Mouse (Mus musculus): ENCODE measurements at regions not wholly inside any gene's neighbourhood (a gene's known extent, or its start where the extent isn't known, plus 50 kb on each side); places are given as distances from the start of the nearest gene placed in this dataset.

DNA sequence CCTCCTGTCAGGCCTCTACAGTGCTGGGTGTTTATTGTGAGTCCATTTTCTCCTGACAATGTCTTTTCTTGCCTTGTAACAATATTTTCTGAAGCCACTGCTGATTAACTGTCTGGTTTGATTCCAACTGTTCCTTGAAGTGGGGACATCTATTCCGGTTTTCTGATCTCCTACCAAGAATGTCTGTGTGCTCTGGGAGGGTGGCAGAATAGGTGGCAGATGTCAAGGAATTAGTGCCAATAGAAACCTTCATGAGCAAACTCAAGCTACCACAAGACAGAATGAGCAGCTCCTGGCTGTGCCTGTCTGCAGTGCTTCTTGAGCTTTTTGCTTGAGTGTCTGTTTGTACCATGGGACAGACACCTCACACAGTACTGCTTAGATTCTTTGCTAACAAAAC is 69.1 kb upstream of the Nectin3 start:
- no peak for TF ChIP-seq GATA1 (IDR thresholded peaks at IDR 0.05; ENCODE audit: borderline replicate concordance, low read length)
- no peak for TF ChIP-seq FLI1 (IDR thresholded peaks at IDR 0.05; ENCODE audit: low read length)
